Mouse (Mus musculus): ENCODE results near the gene Boc.

GRCm38 (mm10) chr16:44484079-44484478 lies 74.6 kb downstream of the Boc start:
- no peak for TF ChIP-seq POLR2A (IDR thresholded peaks at IDR 0.05; ENCODE audit: extremely low read depth, insufficient read depth, low read length)
- TF ChIP-seq CTCF (IDR thresholded peaks at IDR 0.05; ENCODE audit: low read depth, low read length), result peak; percentile 78
